Mouse (Mus musculus) hindbrain, embryonic 14.5 days (tissue): ENCODE measurements around the gene Pkp4. TPM values are rescaled to one million over a fixed set of nuclear protein-coding genes. Genes with fewer than 3 reads are reported as not detected.

ENCODE experiments used
- ATAC-seq: fragments of 200-750 bp; cut with Nextera tagmentation; 2 replicates; pipeline ENCODE4 v1.8.0; 2017; ENCODE audit warnings: moderate number of reproducible peaks, mild to moderate bottlenecking, moderate TSS enrichment, moderate library complexity; ENCODE audit not compliant: low FRiP score
- DNase-seq: peaks from one replicate; pipeline ENCODE4 v3.0.0-alpha.2; 2015; ENCODE audit warnings: low spot score
- H3K27ac ChIP-seq: fragments of 300-500 bp; sonication (generic); 2 replicates; pipeline ENCODE4 v1.5.1; 2014; ENCODE audit warnings: mild to moderate bottlenecking, moderate library complexity
- H3K27me3 ChIP-seq: fragments of 300-500 bp; sonication (generic); 2 replicates; pipeline ENCODE4 v1.6.1; 2014; ENCODE audit warnings: mild to moderate bottlenecking, low read length, mixed read lengths; ENCODE audit not compliant: control insufficient read depth, insufficient read depth
- H3K36me3 ChIP-seq: fragments of 300-500 bp; sonication (generic); replicated peaks from 2 replicates; pipeline ENCODE4 v1.6.1; 2014; ENCODE audit not compliant: control insufficient read depth, insufficient read depth
- H3K4me1 ChIP-seq: fragments of 300-500 bp; sonication (generic); replicated peaks from 2 replicates; pipeline ENCODE4 v1.6.1; 2014; ENCODE audit warnings: antibody characterized with exemption, low read length, mixed read lengths; ENCODE audit not compliant: control insufficient read depth, insufficient read depth
- H3K4me2 ChIP-seq: fragments of 300-500 bp; sonication (generic); replicated peaks from 2 replicates; pipeline ENCODE4 v1.6.1; 2014; ENCODE audit warnings: mild to moderate bottlenecking, moderate library complexity
- H3K4me3 ChIP-seq: fragments of 300-500 bp; sonication (generic); replicated peaks from 2 replicates; pipeline ENCODE4 v1.5.1; 2014; ENCODE audit warnings: mild to moderate bottlenecking, low read length
- H3K9ac ChIP-seq: fragments of 300-500 bp; sonication (generic); 2 replicates; pipeline ENCODE4 v1.6.1; 2014
- H3K9me3 ChIP-seq: fragments of 300-500 bp; sonication (generic); 2 replicates; pipeline ENCODE4 v1.6.1; 2016; ENCODE audit warnings: low read length; ENCODE audit not compliant: control insufficient read depth
- WGBS: fragments of 180-500 bp; shearing (Covaris S2); extraction: QIAGEN DNeasy Blood & Tissue Kit; methylation state at CpG from one replicate; pipeline ENCODE4 v1.1.7; 2014; 5-methylcytosine and 5-hydroxymethylcytosine counted together
- polyA plus RNA-seq: library from polyadenylated mRNA; unstranded; fragments of >200 nt; fragmentation: Nextera tagmentation; extraction: Ambion mirVana; gene quantifications from 2 replicates; pipeline ENCODE4 v1.2.1, GENCODE M21; 2014

The Pkp4 gene
- polyA plus RNA-seq, 1 experiment from 2014 or later = 29.1 TPM

GRCm38 (mm10) chr2:59343834-59344233 is 183.2 kb downstream of the Pkp4 start:
- Histone ChIP-seq H3K27ac (no peak overlapping the region), H3K4me2 (no peak overlapping the region), H3K27me3 (no peaks in the 10 kb centered on the region), H3K4me3 (no peak overlapping the region), H3K9ac (no peak overlapping the region), H3K9me3 (no peaks in the 10 kb centered on the region), H3K4me1 (no peaks in the 10 kb centered on the region), H3K36me3 (peaks cover 41% of the 10 kb centered on the region)
- WGBS = 93% methylated on average over 11 of the region's 11 CpGs
- DNase-seq (no peak), ATAC-seq (no peak)

- Histone ChIP-seq H3K27me3 (no peaks in the 10 kb centered on the region), H3K4me2 (no peak overlapping the region), H3K9me3 (no peaks in the 10 kb centered on the region), H3K4me3 (no peak overlapping the region), H3K27ac (no peak overlapping the region), H3K4me1 (no peaks in the 10 kb centered on the region), H3K36me3 (peaks cover 36% of the 10 kb centered on the region), H3K9ac (no peak overlapping the region)
- WGBS = 97% methylated on average over 13 of the region's 13 CpGs
- DNase-seq = no peak
- no peak for ATAC-seq
These were observed 184.0 kb downstream of the Pkp4 start for GRCm38 (mm10) chr2:59344699-59345098.

GRCm38 (mm10) chr2:59345141-59345839 is 184.6 kb downstream of the Pkp4 start:
- Histone ChIP-seq H3K9me3 (no peaks in the 10 kb centered on the region), H3K4me3 (no peak overlapping the region), H3K27me3 (no peaks in the 10 kb centered on the region), H3K9ac (no peak overlapping the region), H3K27ac (no peak overlapping the region), H3K4me2 (no peak overlapping the region), H3K4me1 (no peaks in the 10 kb centered on the region), H3K36me3 (peaks cover 33% of the 10 kb centered on the region)
- no peak for DNase-seq
- no peak for ATAC-seq
- WGBS = 90% methylated on average over 11 of the region's 11 CpGs

GRCm38 (mm10) chr2:59346443-59346842 is 185.8 kb downstream of the Pkp4 start:
- Histone ChIP-seq H3K36me3 (peaks cover 29% of the 10 kb centered on the region), H3K9ac (no peak overlapping the region), H3K4me2 (no peak overlapping the region), H3K9me3 (no peaks in the 10 kb centered on the region), H3K27ac (no peak overlapping the region), H3K4me1 (0 out of 2 replicates have a peak, but pooled peaks cover 3% of the 10 kb centered on the region), H3K4me3 (no peak overlapping the region), H3K27me3 (no peaks in the 10 kb centered on the region)
- DNase-seq = no peak
- ATAC-seq = no peak
- WGBS = 78% methylated on average over 12 of the region's 12 CpGs

- WGBS = 85% methylated on average over 8 of the region's 8 CpGs
- H3K9me3 ChIP-seq = no peaks in the 10 kb centered on the region
- H3K27me3 ChIP-seq = no peaks in the 10 kb centered on the region
- H3K4me1 ChIP-seq = 0 out of 2 replicates have a peak, but pooled peaks cover 6% of the 10 kb centered on the region
- DNase-seq (no peak), ATAC-seq (no peak)
- H3K36me3 ChIP-seq = peaks cover 10% of the 10 kb centered on the region; the same call in 1 of the 2 replicates
- H3K27ac ChIP-seq = no peak overlapping the region
- no peak overlapping the region for H3K4me3 ChIP-seq
- no peak overlapping the region for H3K9ac ChIP-seq
- no peak overlapping the region for H3K4me2 ChIP-seq
These were observed 187.9 kb downstream of the Pkp4 start for GRCm38 (mm10) chr2:59348585-59348984.

GRCm38 (mm10) chr2:59350094-59350493 is 189.4 kb downstream of the Pkp4 start:
- no peak for DNase-seq
- ATAC-seq = no peak
- peaks cover 14% of the 10 kb centered on the region for H3K36me3 ChIP-seq
- 0 out of 2 replicates have a peak, but pooled peaks cover 6% of the 10 kb centered on the region for H3K4me1 ChIP-seq
- no peak overlapping the region for H3K9ac ChIP-seq
- no peaks in the 10 kb centered on the region for H3K27me3 ChIP-seq
- H3K4me3 ChIP-seq = no peak overlapping the region
- H3K27ac ChIP-seq = no peak overlapping the region
- 76% methylated on average over 3 of the region's 3 CpGs for WGBS
- no peaks in the 10 kb centered on the region for H3K9me3 ChIP-seq
- H3K4me2 ChIP-seq = no peak overlapping the region

GRCm38 (mm10) chr2:59351303-59352099 is 190.9 kb downstream of the Pkp4 start:
- WGBS = 58% methylated on average over 16 of the region's 16 CpGs
- peak; percentile 64 for DNase-seq
- Histone ChIP-seq H3K9me3 (no peaks in the 10 kb centered on the region), H3K4me2 (no peak overlapping the region), H3K4me3 (no peak overlapping the region), H3K4me1 (0 out of 2 replicates have a peak, but pooled peaks cover 6% of the 10 kb centered on the region), H3K36me3 (peaks cover 23% of the 10 kb centered on the region), H3K27ac (peak overlapping the region; percentile 81), H3K9ac (no peak overlapping the region), H3K27me3 (no peaks in the 10 kb centered on the region)
- ATAC-seq = peak; percentile 81

GRCm38 (mm10) chr2:59353821-59354220 is 193.2 kb downstream of the Pkp4 start:
- H3K36me3 ChIP-seq = peaks cover 23% of the 10 kb centered on the region
- ATAC-seq = no peak
- no peaks in the 10 kb centered on the region for H3K27me3 ChIP-seq
- 78% methylated on average over 3 of the region's 3 CpGs for WGBS
- H3K4me1 ChIP-seq = 0 out of 2 replicates have a peak, but pooled peaks cover 6% of the 10 kb centered on the region
- H3K4me2 ChIP-seq = no peak overlapping the region
- no peak overlapping the region for H3K9ac ChIP-seq
- no peaks in the 10 kb centered on the region for H3K9me3 ChIP-seq
- DNase-seq = no peak
- H3K27ac ChIP-seq = no peak overlapping the region
- no peak overlapping the region for H3K4me3 ChIP-seq

GRCm38 (mm10) chr2:59355531-59356289 is 195.1 kb downstream of the Pkp4 start:
- no peak overlapping the region for H3K4me2 ChIP-seq
- H3K9me3 ChIP-seq = no peaks in the 10 kb centered on the region
- no peak overlapping the region for H3K9ac ChIP-seq
- no peaks in the 10 kb centered on the region for H3K27me3 ChIP-seq
- no peak for DNase-seq
- no peak overlapping the region for H3K27ac ChIP-seq
- no peak for ATAC-seq
- H3K36me3 ChIP-seq = peaks cover 23% of the 10 kb centered on the region
- no peak overlapping the region for H3K4me3 ChIP-seq
- 0 out of 2 replicates have a peak, but pooled peaks cover 6% of the 10 kb centered on the region for H3K4me1 ChIP-seq
- 96% methylated on average over 5 of the region's 5 CpGs for WGBS
